ENCODE assay signal across 16 mouse cellular contexts in genomic region chr11:84979351-84979750, GRCm38 (mm10). TPM values are rescaled to one million over a fixed set of nuclear protein-coding genes. Genes with fewer than 3 reads are reported as not detected.
"Had no signal": no experiment of that assay in that cellular context is flagged by ENCODE, and none has a peak within 500 bp of the region (broad histone marks: within the 10 kb centered on the region; RNA-seq: fewer than 3 reads in every experiment).

No protein-coding gene starts in this region.

- H3K36me3 ChIP-seq: kidney, embryonic 15.5 days had no signal

- ATAC-seq: midbrain, embryonic 13.5 days had no signal

- H3K9ac ChIP-seq: kidney, embryonic 15.5 days; limb, embryonic 13.5 days; liver, embryonic 15.5 days; lung, embryonic 15.5 days; midbrain, embryonic 13.5 days; neural tube, embryonic 15.5 days had no signal

- H3K27me3 ChIP-seq: kidney, embryonic 15.5 days; limb, embryonic 13.5 days; liver, embryonic 15.5 days; lung, embryonic 15.5 days; midbrain, embryonic 13.5 days; neural tube, embryonic 15.5 days had no signal

- H3K27ac ChIP-seq: kidney, embryonic 15.5 days; limb, embryonic 13.5 days; liver, embryonic 15.5 days; lung, embryonic 15.5 days; midbrain, embryonic 13.5 days; neural tube, embryonic 15.5 days; stomach, postnatal 0 days had no signal

- DNase-seq: kidney, adult 18-20 months; kidney, postnatal 14 days; layer of hippocampus, adult 9-11 months; left cerebral cortex, postnatal 4 days; right cerebral cortex, adult 18-20 months; right cerebral cortex, postnatal 25 days; thymus, postnatal 4 days had no signal

- H3K4me1 ChIP-seq: kidney, embryonic 15.5 days; limb, embryonic 13.5 days; lung, embryonic 15.5 days; midbrain, embryonic 13.5 days; neural tube, embryonic 15.5 days had no signal

- H3K9me3 ChIP-seq: kidney, embryonic 15.5 days; limb, embryonic 13.5 days; liver, embryonic 15.5 days; lung, embryonic 15.5 days; midbrain, embryonic 13.5 days; neural tube, embryonic 15.5 days had no signal

- H3K4me3 ChIP-seq: kidney, embryonic 15.5 days; limb, embryonic 13.5 days; liver, embryonic 15.5 days; lung, embryonic 15.5 days; midbrain, embryonic 13.5 days; myocyte; neural tube, embryonic 15.5 days had no signal

- H3K4me2 ChIP-seq: kidney, embryonic 15.5 days; limb, embryonic 13.5 days; liver, embryonic 11.5 days; liver, embryonic 15.5 days; lung, embryonic 15.5 days; midbrain, embryonic 13.5 days; neural tube, embryonic 15.5 days had no signal

RNA-seq across cellular contexts. Expression of gene Car4, which starts 21.8 kb away (rescaled TPM):
- polyA plus RNA-seq: myocyte had no signal
